Mouse (Mus musculus) hindbrain, postnatal 0 days (tissue): ENCODE data around the gene Slc44a1. TPM values are rescaled to one million over a fixed set of nuclear protein-coding genes. Genes with fewer than 3 reads are reported as not detected.

Experiments
- ATAC-seq: fragments of 200-750 bp; cut with Nextera tagmentation; 2 replicates; pipeline ENCODE4 v1.8.0; 2017; ENCODE audit warnings: mild to moderate bottlenecking, moderate TSS enrichment, moderate library complexity
- DNase-seq: peaks from one replicate; pipeline ENCODE4 v3.0.0-alpha.2; 2015; ENCODE audit warnings: low spot score
- H3K27ac ChIP-seq: fragments of 300-500 bp; sonication (generic); 2 replicates; pipeline ENCODE4 v1.5.1; 2014; ENCODE audit warnings: mild to moderate bottlenecking
- H3K27me3 ChIP-seq: fragments of 300-500 bp; sonication (generic); 2 replicates; pipeline ENCODE4 v1.6.1; 2014; ENCODE audit warnings: low read length, mixed read lengths; ENCODE audit not compliant: insufficient read depth
- H3K36me3 ChIP-seq: fragments of 300-500 bp; sonication (generic); 2 replicates; pipeline ENCODE4 v1.6.1; 2014; ENCODE audit warnings: low read length, mixed read lengths; ENCODE audit not compliant: insufficient read depth
- H3K4me1 ChIP-seq: fragments of 300-500 bp; sonication (generic); 2 replicates; pipeline ENCODE4 v1.6.1; 2014; ENCODE audit warnings: antibody characterized with exemption, low read length, mixed read lengths; ENCODE audit not compliant: insufficient read depth
- H3K4me2 ChIP-seq: fragments of 300-500 bp; sonication (generic); 2 replicates; pipeline ENCODE4 v1.6.1; 2014; ENCODE audit warnings: low read depth, mild to moderate bottlenecking, low read length, moderate library complexity, mixed read lengths
- H3K4me3 ChIP-seq: fragments of 300-500 bp; sonication (generic); 2 replicates; pipeline ENCODE4 v1.5.1; 2014; ENCODE audit warnings: low read length
- H3K9ac ChIP-seq: fragments of 300-500 bp; sonication (generic); replicated peaks from 2 replicates; pipeline ENCODE4 v1.6.1; 2014; ENCODE audit warnings: mild to moderate bottlenecking, low read length, moderate library complexity, mixed read lengths
- H3K9me3 ChIP-seq: fragments of 300-500 bp; sonication (generic); 2 replicates; pipeline ENCODE4 v1.6.1; 2016; ENCODE audit warnings: low read length, mixed read lengths
- CTCF ChIP-seq: IDR thresholded peaks from 2 replicates; pipeline ENCODE4 v1.5.1; 2016; ENCODE audit warnings: antibody characterized with exemption, control low read depth, low read depth
- WGBS: fragments of 180-500 bp; shearing (Covaris S2); extraction: QIAGEN DNeasy Blood & Tissue Kit; methylation state at CpG from one replicate; pipeline ENCODE4 v1.1.7; 2014; 5-methylcytosine and 5-hydroxymethylcytosine counted together
- polyA plus RNA-seq: library from polyadenylated mRNA; unstranded; fragments of >200 nt; fragmentation: Nextera tagmentation; extraction: Ambion mirVana; gene quantifications from 2 replicates; pipeline ENCODE4 v1.2.1, GENCODE M21; 2015
- total RNA-seq: library from RNA; depleted of rRNA; stranded (reverse); fragments of >200 nt; gene quantifications from 2 replicates; pipeline ENCODE4 v1.2.3, GENCODE M21; 2014

Slc44a1 gene
- total and polyA plus RNA-seq, 2 experiments from 2014 or later, result 13.6 to 39.4 TPM

GRCm38 (mm10) chr4:53590163-53590562 is 149.9 kb downstream of the Slc44a1 start:
- Histone ChIP-seq H3K9ac (no peak overlapping the region), H3K27ac (no peak overlapping the region), H3K36me3 (no peaks in the 10 kb centered on the region), H3K27me3 (no peaks in the 10 kb centered on the region), H3K4me2 (no peak overlapping the region), H3K4me1 (no peaks in the 10 kb centered on the region), H3K9me3 (no peaks in the 10 kb centered on the region), H3K4me3 (no peak overlapping the region)
- WGBS, result 77% methylated on average over 4 of the region's 4 CpGs
- no peak for DNase-seq
- ATAC-seq, result no peak
- no peak for TF ChIP-seq CTCF

GRCm38 (mm10) chr4:53590691-53591447 is 150.7 kb downstream of the Slc44a1 start:
- Histone ChIP-seq H3K9ac (no peak overlapping the region), H3K4me1 (no peaks in the 10 kb centered on the region), H3K27ac (no peak overlapping the region), H3K27me3 (no peaks in the 10 kb centered on the region), H3K4me2 (no peak overlapping the region), H3K36me3 (no peaks in the 10 kb centered on the region), H3K9me3 (no peaks in the 10 kb centered on the region), H3K4me3 (no peak overlapping the region)
- ATAC-seq, result no peak
- 93% methylated on average over 7 of the region's 7 CpGs for WGBS
- DNase-seq, result no peak
- no peak for TF ChIP-seq CTCF

DNA sequence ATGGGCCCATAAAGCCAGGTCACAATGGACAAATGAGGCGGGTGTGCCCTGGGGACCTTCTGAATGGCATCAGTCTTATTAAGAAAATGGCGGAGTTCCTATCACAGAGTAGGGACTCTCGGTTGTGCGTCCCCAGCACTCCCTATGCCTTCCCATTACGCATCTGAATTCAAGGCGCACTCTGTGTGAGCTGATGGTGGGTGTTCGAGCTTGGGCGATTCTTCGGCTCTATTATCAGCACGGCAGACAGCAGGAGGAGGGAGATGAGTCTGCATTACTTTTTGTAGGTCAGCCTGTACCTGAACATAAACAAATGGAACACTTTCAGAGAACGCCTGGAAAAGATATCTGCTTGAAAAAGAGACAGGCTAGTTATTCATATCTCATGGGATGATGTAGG is 151.3 kb downstream of the Slc44a1 start:
- 73% methylated on average over 11 of the region's 11 CpGs for WGBS
- Histone ChIP-seq H3K4me1 (no peaks in the 10 kb centered on the region), H3K36me3 (no peaks in the 10 kb centered on the region), H3K9me3 (no peaks in the 10 kb centered on the region), H3K27ac (no peak overlapping the region), H3K4me2 (no peak overlapping the region), H3K9ac (no peak overlapping the region), H3K4me3 (no peak overlapping the region), H3K27me3 (no peaks in the 10 kb centered on the region)
- no peak for ATAC-seq
- no peak for DNase-seq
- no peak for TF ChIP-seq CTCF

DNA sequence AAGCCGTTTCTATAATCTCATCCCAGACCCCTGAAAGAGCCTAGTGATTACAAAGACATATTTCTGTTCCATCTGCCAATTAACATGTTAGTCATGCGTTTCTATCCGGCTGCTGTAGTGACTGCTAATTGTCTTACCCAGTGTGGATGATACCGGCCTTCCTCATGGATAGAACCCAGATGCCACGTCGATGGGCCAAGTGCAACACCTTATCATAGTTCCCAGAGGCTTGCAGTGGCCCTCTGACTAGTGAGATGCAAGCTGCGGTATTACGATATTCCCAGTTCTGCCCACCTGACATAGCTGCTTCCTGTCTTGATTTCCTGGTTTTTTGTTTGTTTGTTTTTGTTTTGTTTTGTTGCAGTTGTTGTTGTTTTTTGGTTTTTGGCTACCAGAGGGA is 151.7 kb downstream of the Slc44a1 start:
- no peak for TF ChIP-seq CTCF
- Histone ChIP-seq H3K9me3 (no peaks in the 10 kb centered on the region), H3K9ac (no peak overlapping the region), H3K27me3 (no peaks in the 10 kb centered on the region), H3K27ac (0 out of 2 replicates have a peak overlapping the region, but pooled peaks have one; percentile 2), H3K4me1 (no peaks in the 10 kb centered on the region), H3K36me3 (no peaks in the 10 kb centered on the region), H3K4me3 (no peak overlapping the region), H3K4me2 (no peak overlapping the region)
- 54% methylated on average over 8 of the region's 8 CpGs for WGBS
- no peak for DNase-seq
- ATAC-seq, result peak; percentile 39; the same call in 1 of the 2 replicates

- H3K4me1 ChIP-seq, result no peaks in the 10 kb centered on the region
- WGBS, result 73% methylated on average over 9 of the region's 9 CpGs
Measured at GRCm38 (mm10) chr4:53592386-53592785, 152.2 kb downstream of the Slc44a1 start.

GRCm38 (mm10) chr4:53594204-53594603 is 154.0 kb downstream of the Slc44a1 start:
- peak; percentile 88 for TF ChIP-seq CTCF
- WGBS, result 32% methylated on average over 4 of the region's 4 CpGs
- peak; percentile 69 for ATAC-seq

More at GRCm38 (mm10) chr4:53592386-53592785, 152.2 kb downstream of the Slc44a1 start:
- H3K9me3 ChIP-seq, result no peaks in the 10 kb centered on the region
- no peak for ATAC-seq
- TF ChIP-seq CTCF, result no peak
- H3K27ac ChIP-seq, result 0 out of 2 replicates have a peak overlapping the region, but pooled peaks have one; percentile 2
- H3K9ac ChIP-seq, result no peak overlapping the region
- no peaks in the 10 kb centered on the region for H3K27me3 ChIP-seq
- H3K36me3 ChIP-seq, result no peaks in the 10 kb centered on the region
- H3K4me2 ChIP-seq, result no peak overlapping the region
- no peak for DNase-seq
- H3K4me3 ChIP-seq, result no peak overlapping the region

More at GRCm38 (mm10) chr4:53594204-53594603, 154.0 kb downstream of the Slc44a1 start:
- peak; percentile 90 for DNase-seq
- Histone ChIP-seq H3K4me2 (no peak overlapping the region), H3K9me3 (no peaks in the 10 kb centered on the region), H3K27ac (no peak overlapping the region), H3K36me3 (no peaks in the 10 kb centered on the region), H3K27me3 (no peaks in the 10 kb centered on the region), H3K4me1 (no peaks in the 10 kb centered on the region), H3K9ac (no peak overlapping the region), H3K4me3 (no peak overlapping the region)
